Mouse (Mus musculus): Measurements from ENCODE around the gene Vps53.

- TF ChIP-seq CTCF (IDR thresholded peaks at IDR 0.05; ENCODE audit: extremely low read depth, insufficient read length, insufficient replicate concordance, low read depth, low read length) (no peak), POLR2A (IDR thresholded peaks at IDR 0.05; ENCODE audit: low read depth, low read length) (no peak)
Measured at GRCm38 (mm10) chr11:76125386-76125785, 54.1 kb downstream of the Vps53 start.
